Mouse (Mus musculus) megakaryocyte, embryonic 14.5 days (primary cell): ENCODE measurements at regions not wholly inside any gene's neighbourhood (a gene's known extent, or its start where the extent isn't known, plus 50 kb on each side); places are given as distances from the start of the nearest gene placed in this dataset.

ENCODE experiments used
- FLI1 ChIP-seq: IDR thresholded peaks from 2 replicates; pipeline ENCODE4 v1.6.1; 2012; ENCODE audit warnings: low read length, inconsistent platforms, mixed read lengths
- GATA1 ChIP-seq: IDR thresholded peaks from 3 replicates; pipeline ENCODE4 v1.6.1; 2012; ENCODE audit warnings: mixed read lengths, low read length, inconsistent platforms, borderline replicate concordance

DNA sequence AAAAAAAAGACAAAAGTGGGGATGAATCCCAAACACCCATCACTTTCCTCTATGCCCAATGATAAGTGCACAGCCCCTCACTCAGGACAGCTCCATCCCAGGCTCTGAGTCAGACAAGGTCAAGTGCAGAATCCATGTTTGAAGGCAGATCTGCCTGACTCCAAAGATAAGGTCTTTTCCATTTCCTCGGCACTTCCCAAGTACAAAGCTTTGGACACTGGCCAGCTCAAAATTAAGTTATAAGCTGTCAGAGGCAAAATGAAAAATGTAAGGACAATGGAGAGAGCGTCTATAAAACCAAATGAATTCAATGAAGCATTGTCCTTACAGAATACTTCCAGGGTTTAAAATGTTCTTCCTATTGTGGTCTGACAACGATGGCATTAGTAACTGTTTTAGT, 694.0 kb downstream of the Utrn start:
- no peak for TF ChIP-seq GATA1
- TF ChIP-seq FLI1 = no peak
